Mouse (Mus musculus) heart, postnatal 0 days (tissue): ENCODE measurements around the gene Fuca1. TPM values are rescaled to one million over a fixed set of nuclear protein-coding genes. Genes with fewer than 3 reads are reported as not detected.

Experiments used
- ATAC-seq: fragments of 200-750 bp; cut with Nextera tagmentation; 2 replicates; pipeline ENCODE4 v1.8.0; 2017; ENCODE audit warnings: low read depth, moderate number of reproducible peaks, moderate library complexity; ENCODE audit not compliant: insufficient read depth
- DNase-seq: peaks from one replicate; pipeline ENCODE4 v3.0.0-alpha.2; 2016; ENCODE audit warnings: low spot score
- H3K27ac ChIP-seq: fragments of 300-500 bp; sonication (generic); 2 replicates; pipeline ENCODE4 v1.5.1; 2014; ENCODE audit warnings: low read depth, mild to moderate bottlenecking
- H3K27me3 ChIP-seq: fragments of 300-500 bp; sonication (generic); 2 replicates; pipeline ENCODE4 v1.6.1; 2014; ENCODE audit warnings: low read length, mixed read lengths; ENCODE audit not compliant: control insufficient read depth, insufficient read depth
- H3K36me3 ChIP-seq: fragments of 300-500 bp; sonication (generic); replicated peaks from 2 replicates; pipeline ENCODE4 v1.6.1; 2014; ENCODE audit warnings: low read length, mixed read lengths; ENCODE audit not compliant: control insufficient read depth, insufficient read depth
- H3K4me1 ChIP-seq: fragments of 300-500 bp; sonication (generic); 2 replicates; pipeline ENCODE4 v1.6.1; 2014; ENCODE audit warnings: antibody characterized with exemption; ENCODE audit not compliant: control insufficient read depth, insufficient read depth
- H3K4me2 ChIP-seq: fragments of 300-500 bp; sonication (generic); 2 replicates; pipeline ENCODE4 v1.6.1; 2014; ENCODE audit warnings: low read depth, mild to moderate bottlenecking, low read length, moderate library complexity
- H3K4me3 ChIP-seq: fragments of 300-500 bp; sonication (generic); 2 replicates; pipeline ENCODE4 v1.5.1; 2014; ENCODE audit warnings: low read depth, low read length
- H3K9ac ChIP-seq: fragments of 300-500 bp; sonication (generic); replicated peaks from 2 replicates; pipeline ENCODE4 v1.6.1; 2014; ENCODE audit warnings: low read depth, low read length, mixed read lengths
- H3K9me3 ChIP-seq: fragments of 300-500 bp; sonication (generic); replicated peaks from 2 replicates; pipeline ENCODE4 v1.6.1; 2016; ENCODE audit warnings: low read length; ENCODE audit not compliant: control insufficient read depth
- CTCF ChIP-seq: IDR thresholded peaks from 2 replicates; pipeline ENCODE4 v1.5.1; 2016; ENCODE audit warnings: antibody characterized with exemption, control low read depth, low read depth
- EP300 ChIP-seq: IDR thresholded peaks from 2 replicates; pipeline ENCODE4 v1.6.1; 2016; ENCODE audit warnings: antibody characterized with exemption, low read depth
- WGBS: fragments of 180-500 bp; shearing (Covaris S2); extraction: QIAGEN DNeasy Blood & Tissue Kit; methylation state at CpG from one replicate; pipeline ENCODE4 v1.1.7; 2014; 5-methylcytosine and 5-hydroxymethylcytosine counted together
- polyA plus RNA-seq: library from polyadenylated mRNA; unstranded; fragments of >200 nt; fragmentation: Nextera tagmentation; extraction: Ambion mirVana; gene quantifications from 2 replicates; pipeline ENCODE4 v1.2.1, GENCODE M21; 2015
- total RNA-seq: library from RNA; depleted of rRNA; stranded (reverse); fragments of >200 nt; gene quantifications from 2 replicates; pipeline ENCODE4 v1.2.3, GENCODE M21; 2014; ENCODE audit warnings: low replicate concordance

Gene Fuca1
- total and polyA plus RNA-seq, 2 experiments from 2014 or later = 30.3 to 48.4 TPM

DNA sequence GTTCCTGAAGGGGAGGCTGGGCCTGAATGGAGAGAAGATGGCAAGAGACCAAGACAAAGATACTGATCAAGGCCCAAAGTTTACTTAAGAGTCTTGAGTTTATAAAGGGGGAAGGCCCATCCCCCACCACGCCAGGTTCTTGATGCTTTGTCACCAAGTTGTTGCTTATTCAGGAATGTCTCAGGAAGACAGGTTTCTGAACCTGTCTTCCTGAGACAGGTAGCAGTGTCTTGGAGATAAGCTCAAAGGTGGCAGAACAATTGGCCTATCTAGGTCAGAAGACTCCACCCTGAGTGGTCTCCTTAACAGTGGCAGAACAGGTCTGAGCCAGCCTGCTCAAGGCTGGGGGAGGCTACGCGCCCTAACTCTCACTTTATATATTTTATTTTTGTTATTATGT, 6.3 kb downstream of the Fuca1 start:
- no peak overlapping the region for H3K9ac ChIP-seq
- H3K27me3 ChIP-seq = no peaks in the 10 kb centered on the region
- peaks cover 20% of the 10 kb centered on the region; the same call in 1 of the 2 replicates for H3K36me3 ChIP-seq
- TF ChIP-seq EP300 (no peak), CTCF (no peak)
- no peak overlapping the region for H3K4me2 ChIP-seq
- DNase-seq (no peak), ATAC-seq (no peak)
- 95% methylated on average over 3 of the region's 3 CpGs for WGBS
- H3K9me3 ChIP-seq = no peaks in the 10 kb centered on the region
- no peak overlapping the region for H3K4me3 ChIP-seq
- H3K27ac ChIP-seq = no peak overlapping the region
- H3K4me1 ChIP-seq = 0 out of 2 replicates have a peak, but pooled peaks cover 4% of the 10 kb centered on the region

DNA sequence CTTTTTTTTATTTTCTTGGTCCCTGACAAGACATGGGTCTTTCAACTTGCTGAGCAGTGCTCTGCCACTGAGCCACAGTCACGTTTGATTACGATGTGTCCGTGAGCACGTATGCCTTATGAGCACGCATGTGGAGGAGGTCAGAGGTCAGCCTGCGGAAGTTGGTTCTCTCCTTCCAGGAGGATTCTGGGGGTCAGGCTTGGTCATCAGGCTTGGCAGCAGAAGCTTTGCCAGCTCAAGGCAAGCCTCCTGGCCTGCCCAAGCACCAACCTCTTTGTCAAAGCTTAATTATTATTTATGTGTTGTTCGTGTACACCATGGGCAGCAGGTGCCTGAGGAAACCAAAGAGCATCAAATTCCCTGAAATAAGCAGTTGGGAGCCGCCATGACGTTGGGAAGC, 7.8 kb downstream of the Fuca1 start:
- no peak for ATAC-seq
- no peaks in the 10 kb centered on the region for H3K9me3 ChIP-seq
- no peak for DNase-seq
- TF ChIP-seq EP300 (no peak), CTCF (no peak)
- H3K4me2 ChIP-seq = no peak overlapping the region
- 90% methylated on average over 9 of the region's 9 CpGs for WGBS
- no peak overlapping the region for H3K27ac ChIP-seq
- no peaks in the 10 kb centered on the region for H3K27me3 ChIP-seq
- H3K4me3 ChIP-seq = no peak overlapping the region
- peaks cover 27% of the 10 kb centered on the region for H3K36me3 ChIP-seq
- no peak overlapping the region for H3K9ac ChIP-seq
- H3K4me1 ChIP-seq = 0 out of 2 replicates have a peak, but pooled peaks cover 4% of the 10 kb centered on the region

DNA sequence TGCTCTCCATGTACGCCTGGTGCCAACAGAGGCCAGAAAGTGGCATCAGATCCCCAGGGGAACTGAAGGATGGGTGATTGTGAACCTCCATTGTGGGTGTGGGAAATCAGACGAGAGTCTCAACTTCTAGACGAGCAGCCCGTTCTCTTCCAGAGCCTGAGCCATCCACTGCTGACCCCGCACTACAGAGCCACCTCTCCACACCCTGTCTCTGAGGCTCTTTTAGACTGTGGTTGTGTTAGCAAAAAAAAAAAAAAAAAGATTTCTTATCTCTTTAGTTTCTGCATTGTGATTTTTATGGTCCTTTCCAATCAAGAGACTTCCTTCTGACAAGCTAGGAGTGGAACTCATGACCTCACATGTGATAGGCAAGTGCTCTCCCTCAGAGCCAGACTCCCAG, 8.9 kb downstream of the Fuca1 start:
- no peak overlapping the region for H3K9ac ChIP-seq
- DNase-seq = no peak
- no peak for ATAC-seq
- WGBS = 88% methylated on average over 5 of the region's 5 CpGs
- no peak overlapping the region for H3K27ac ChIP-seq
- no peaks in the 10 kb centered on the region for H3K9me3 ChIP-seq
- no peak overlapping the region for H3K4me2 ChIP-seq
- no peak for TF ChIP-seq EP300
- no peak for TF ChIP-seq CTCF
- H3K27me3 ChIP-seq = no peaks in the 10 kb centered on the region
- H3K36me3 ChIP-seq = peaks cover 38% of the 10 kb centered on the region
- no peak overlapping the region for H3K4me3 ChIP-seq
- H3K4me1 ChIP-seq = 0 out of 2 replicates have a peak, but pooled peaks cover 4% of the 10 kb centered on the region

DNA sequence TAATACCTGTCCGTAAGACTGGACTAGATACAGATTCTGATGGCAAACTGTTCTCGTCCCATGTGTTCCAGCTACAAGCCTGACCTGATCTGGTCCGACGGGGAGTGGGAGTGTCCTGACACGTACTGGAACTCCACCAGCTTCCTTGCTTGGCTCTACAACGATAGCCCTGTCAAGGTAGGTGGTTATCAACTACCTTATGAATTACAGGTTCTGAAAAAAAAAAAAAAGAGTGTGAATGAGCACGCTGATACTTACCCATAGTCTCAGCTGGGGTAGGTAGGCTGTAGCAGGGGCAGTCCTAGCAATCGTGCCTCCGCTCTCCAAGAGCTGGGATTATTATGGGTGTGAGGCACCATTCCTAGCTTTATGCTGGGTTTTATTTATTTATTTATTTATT, 9.3 kb downstream of the Fuca1 start:
- DNase-seq (no peak), ATAC-seq (no peak)
- H3K9ac ChIP-seq = no peak overlapping the region
- H3K36me3 ChIP-seq = peaks cover 42% of the 10 kb centered on the region
- no peak overlapping the region for H3K4me3 ChIP-seq
- TF ChIP-seq EP300 = no peak
- TF ChIP-seq CTCF = no peak
- H3K27me3 ChIP-seq = no peaks in the 10 kb centered on the region
- no peak overlapping the region for H3K27ac ChIP-seq
- 0 out of 2 replicates have a peak, but pooled peaks cover 4% of the 10 kb centered on the region for H3K4me1 ChIP-seq
- H3K4me2 ChIP-seq = no peak overlapping the region
- no peaks in the 10 kb centered on the region for H3K9me3 ChIP-seq
- 85% methylated on average over 9 of the region's 9 CpGs for whole genome bisulfite sequencing

DNA sequence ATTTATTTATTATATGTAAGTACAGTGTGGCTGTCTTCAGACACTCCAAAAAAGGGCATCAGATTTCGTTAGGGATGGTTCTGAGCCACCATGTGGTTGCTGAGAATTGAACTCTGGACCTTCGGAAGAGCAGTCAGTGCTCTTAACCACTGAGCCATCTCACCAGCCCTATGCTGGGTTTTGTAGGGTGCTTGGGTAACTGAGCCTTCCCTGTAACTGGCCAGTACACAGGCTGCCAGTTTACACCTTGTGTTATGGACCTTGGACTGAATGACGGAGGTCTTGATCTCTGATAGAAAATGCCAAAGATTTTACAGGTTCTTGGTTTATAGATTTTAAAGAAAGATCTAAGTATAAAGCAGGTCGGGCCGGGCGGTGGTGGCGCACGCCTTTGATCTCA, 9.7 kb downstream of the Fuca1 start:
- WGBS = 95% methylated on average over 8 of the region's 8 CpGs
- H3K4me3 ChIP-seq = no peak overlapping the region
- ATAC-seq (no peak), DNase-seq (no peak)
- peaks cover 42% of the 10 kb centered on the region for H3K36me3 ChIP-seq
- H3K4me2 ChIP-seq = no peak overlapping the region
- no peak overlapping the region for H3K9ac ChIP-seq
- TF ChIP-seq CTCF (no peak), EP300 (no peak)
- H3K9me3 ChIP-seq = no peaks in the 10 kb centered on the region
- H3K4me1 ChIP-seq = 0 out of 2 replicates have a peak, but pooled peaks cover under 1% of the 10 kb centered on the region
- no peaks in the 10 kb centered on the region for H3K27me3 ChIP-seq
- no peak overlapping the region for H3K27ac ChIP-seq

DNA sequence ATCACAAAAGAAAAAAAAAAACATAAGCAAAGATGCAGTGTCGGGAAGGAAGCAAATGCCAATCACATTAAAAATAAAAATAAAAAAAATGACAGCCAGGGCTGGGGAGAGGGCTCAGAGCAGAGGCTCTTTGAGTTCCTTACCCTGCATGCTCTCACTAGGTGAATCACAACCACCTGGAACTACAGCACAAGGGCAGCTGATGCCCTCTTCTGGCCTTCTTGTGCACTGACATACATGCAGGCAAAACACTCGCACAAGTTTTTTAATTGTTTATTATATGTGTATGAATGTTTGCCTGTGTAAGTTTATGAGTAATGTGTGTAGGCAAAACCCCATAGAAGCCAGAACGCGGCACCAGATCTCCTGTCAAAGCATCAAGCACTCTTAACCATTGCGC, 11.3 kb downstream of the Fuca1 start:
- no peak overlapping the region for H3K9ac ChIP-seq
- H3K4me3 ChIP-seq = no peak overlapping the region
- H3K27ac ChIP-seq = no peak overlapping the region
- 67% methylated on average over 5 of the region's 5 CpGs for WGBS
- H3K4me1 ChIP-seq = no peaks in the 10 kb centered on the region
- no peak for ATAC-seq
- peak; percentile 32 for DNase-seq
- no peaks in the 10 kb centered on the region for H3K27me3 ChIP-seq
- H3K36me3 ChIP-seq = peaks cover 32% of the 10 kb centered on the region
- H3K4me2 ChIP-seq = no peak overlapping the region
- TF ChIP-seq EP300 (no peak), CTCF (peak; percentile 71)
- no peaks in the 10 kb centered on the region for H3K9me3 ChIP-seq
